8 mouse cellular contexts compared by ENCODE assay signal in the genomic region with DNA sequence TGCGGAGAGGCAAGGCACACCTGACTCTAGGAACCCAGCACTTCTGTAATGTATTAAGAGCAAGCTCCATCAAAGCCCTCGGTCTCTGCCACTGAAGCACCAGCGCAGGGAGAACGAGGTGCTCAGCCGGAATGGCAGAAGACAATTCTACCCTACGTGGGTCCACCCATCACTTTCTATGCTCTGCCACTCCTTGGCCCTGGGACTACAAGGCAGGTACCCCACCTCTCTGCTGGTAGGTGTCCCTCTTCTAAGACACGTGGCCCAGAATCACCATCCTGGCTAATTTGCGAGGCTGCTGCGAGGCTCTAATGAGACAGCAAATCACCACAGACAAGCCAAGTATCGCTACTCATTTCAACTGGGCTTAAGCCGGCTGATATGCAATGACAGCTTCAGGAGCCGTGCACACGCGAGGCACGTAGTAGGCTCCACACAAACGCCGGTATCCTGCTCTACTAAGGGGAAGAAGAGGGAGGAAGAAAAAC. TPM values are rescaled to one million over a fixed set of nuclear protein-coding genes. Genes with fewer than 3 reads are reported as not detected.
DNase-seq lines count a peak whose midpoint lies in the region; ATAC-seq and TF ChIP-seq lines count a peak whose summit lies in the region.

No protein-coding gene starts in this region.

- H3K4me2 ChIP-seq in forebrain, postnatal 0 days (ENCODE audit: low read depth), result peak overlapping the region; percentile 79

- peaks cover 10% of the 10 kb centered on the region for H3K4me1 ChIP-seq in liver, adult 2 months (ENCODE audit: control insufficient read depth, insufficient read depth, low read length)
- H3K4me1 ChIP-seq in forebrain, postnatal 0 days (ENCODE audit: insufficient read depth), result peaks cover 31% of the 10 kb centered on the region

- no peak for TF ChIP-seq POLR2A in liver, adult 2 months (IDR thresholded peaks at IDR 0.05; ENCODE audit: extremely low read depth, insufficient read depth, low read length)

- H3K27me3 ChIP-seq in liver, adult 2 months (ENCODE audit: control insufficient read depth, insufficient read depth, low read length), result no peaks in the 10 kb centered on the region
- H3K27me3 ChIP-seq in forebrain, postnatal 0 days (ENCODE audit: insufficient read depth, low read length), result no peaks in the 10 kb centered on the region

- peak; percentile 20 for ATAC-seq in activated CD4-positive, CD25-positive, alpha-beta regulatory T cell, adult 4 months
- no peak for ATAC-seq in forebrain, postnatal 0 days
- ATAC-seq in megakaryocyte, adult 5-6 weeks (ENCODE audit: poor library complexity, severe bottlenecking), result 0 out of 2 replicates have a peak, but pooled peaks have one; percentile 9

- H3K27ac ChIP-seq in liver, adult 2 months (replicated peaks; ENCODE audit: insufficient read depth, low read depth, low read length), result peak overlapping the region; percentile 36
- H3K27ac ChIP-seq in forebrain, postnatal 0 days (ENCODE audit: low read depth, low read length), result peak overlapping the region; percentile 96

- 21% methylated on average over 17 of the region's 17 CpGs for WGBS in liver, adult 2 months
- WGBS in forebrain, postnatal 0 days, result 4% methylated on average over 17 of the region's 17 CpGs

- no peak for TF ChIP-seq CTCF in liver, adult 2 months (IDR thresholded peaks at IDR 0.05; ENCODE audit: low read depth, low read length)
- no peak for TF ChIP-seq CTCF in forebrain, postnatal 0 days (IDR thresholded peaks at IDR 0.05; ENCODE audit: low read depth)

- DNase-seq in liver, adult 2 months (ENCODE audit: extremely low read depth, low read depth, low spot score), result no peak
- no peak for DNase-seq in liver
- DNase-seq in forebrain, postnatal 0 days, result peak; percentile 52
- no peak for DNase-seq in ovary, adult 18-20 months (ENCODE audit: low spot score)
- DNase-seq in right cerebral cortex, postnatal 14 days, result no peak
- DNase-seq in gastrocnemius, adult 8-10 months (ENCODE audit: low spot score in 2 of 2), result no peak

- peak overlapping the region; percentile 74 for H3K4me3 ChIP-seq in liver, adult 2 months (ENCODE audit: insufficient read depth, low read depth, low read length)
- peak overlapping the region; percentile 88 for H3K4me3 ChIP-seq in forebrain, postnatal 0 days (ENCODE audit: low read depth, low read length)

- no peaks in the 10 kb centered on the region for H3K36me3 ChIP-seq in liver, adult 2 months (ENCODE audit: control insufficient read depth, insufficient read depth, low read length)
- no peaks in the 10 kb centered on the region for H3K36me3 ChIP-seq in forebrain, postnatal 0 days (ENCODE audit: insufficient read depth)

- peak overlapping the region; percentile 79 for H3K9ac ChIP-seq in liver, adult 2 months (ENCODE audit: low read depth, low read length)
- H3K9ac ChIP-seq in forebrain, postnatal 0 days, result peak overlapping the region; percentile 90

- peaks cover 17% of the 10 kb centered on the region; the same call in 1 of the 2 replicates for H3K79me2 ChIP-seq in liver, adult 2 months (ENCODE audit: control insufficient read depth, insufficient read depth, low read length)

- H3K9me3 ChIP-seq in forebrain, postnatal 0 days (ENCODE audit: low read length), result no peaks in the 10 kb centered on the region

RNA-seq across cellular contexts. Expression of gene Itpk1, which starts 0.8 kb away (rescaled TPM):
- total RNA-seq in liver, adult 2 months (2014; rRNA removed), result 7.9 and 8.3 TPM in 2 replicates
- 21.0 and 22.8 TPM in 2 replicates for polyA plus RNA-seq in liver, adult 2 months (2012; rRNA removed)
- 10 to 100 TPM; 16.2 to 18.4 TPM for polyA plus RNA-seq in activated CD4-positive, CD25-positive, alpha-beta regulatory T cell, adult 4 months (2017; shearing (Covaris generic))
- 47.5 and 66.5 TPM in 2 replicates for total RNA-seq in forebrain, postnatal 0 days (2014; rRNA removed)
- polyA plus RNA-seq in forebrain, postnatal 0 days (2015; fragmentation: Nextera tagmentation; extraction: Ambion mirVana), result 47.6 and 50.8 TPM in 2 replicates
- total RNA-seq in megakaryocyte, adult 5-6 weeks (2015), result 10.4 and 10.7 TPM in 2 replicates
- 14.0 and 16.6 TPM in 2 replicates for total RNA-seq in megakaryocyte, adult 5-6 weeks (2017)
- total RNA-seq in gastrocnemius, adult 8-10 months (2022), result 10 to 100 TPM in 1 of 4 experiments, 1 to 10 TPM in 3; 5.7 to 10.4 (median 8.2) TPM

RNA-seq across cellular contexts. Expression of gene Moap1, which starts 39.5 kb away (rescaled TPM):
- total RNA-seq in liver, adult 2 months (2014; rRNA removed), result 0.54 and 1.0 TPM in 2 replicates
- polyA plus RNA-seq in liver, adult 2 months (2012; rRNA removed), result 0.15 and 0.37 TPM in 2 replicates
- polyA plus RNA-seq in activated CD4-positive, CD25-positive, alpha-beta regulatory T cell, adult 4 months (2017; shearing (Covaris generic)), result 1 to 10 TPM; 6.5 to 8.3 TPM
- 35.0 and 47.2 TPM in 2 replicates for total RNA-seq in forebrain, postnatal 0 days (2014; rRNA removed)
- 53.4 and 61.4 TPM in 2 replicates for polyA plus RNA-seq in forebrain, postnatal 0 days (2015; fragmentation: Nextera tagmentation; extraction: Ambion mirVana)
- 7.1 and 10.4 TPM in 2 replicates for total RNA-seq in megakaryocyte, adult 5-6 weeks (2015)
- total RNA-seq in megakaryocyte, adult 5-6 weeks (2017), result 9.9 and 12.2 TPM in 2 replicates
- 1 to 10 TPM; 3.8 to 4.7 (median 4.2) TPM for total RNA-seq in gastrocnemius, adult 8-10 months (2022)

RNA-seq across cellular contexts. Expression of gene Tmem251, which starts 39.6 kb away (rescaled TPM):
- 1.8 and 2.0 TPM in 2 replicates for total RNA-seq in liver, adult 2 months (2014; rRNA removed)
- 1.2 and 1.6 TPM in 2 replicates for polyA plus RNA-seq in liver, adult 2 months (2012; rRNA removed)
- 10 to 100 TPM in 1 of 2 experiments, 1 to 10 TPM in 1; 8.5 to 10.1 TPM for polyA plus RNA-seq in activated CD4-positive, CD25-positive, alpha-beta regulatory T cell, adult 4 months (2017; shearing (Covaris generic))
- 5.7 and 6.0 TPM in 2 replicates for total RNA-seq in forebrain, postnatal 0 days (2014; rRNA removed)
- polyA plus RNA-seq in forebrain, postnatal 0 days (2015; fragmentation: Nextera tagmentation; extraction: Ambion mirVana), result 12.9 and 13.1 TPM in 2 replicates
- 13.4 and 13.9 TPM in 2 replicates for total RNA-seq in megakaryocyte, adult 5-6 weeks (2015)
- 9.7 and 11.4 TPM in 2 replicates for total RNA-seq in megakaryocyte, adult 5-6 weeks (2017)
- total RNA-seq in gastrocnemius, adult 8-10 months (2022), result 1 to 10 TPM; 2.3 to 4.2 (median 2.5) TPM

RNA-seq across cellular contexts. Expression of gene Gm28051, which starts 53.6 kb away (rescaled TPM):
- total RNA-seq in liver, adult 2 months (2014; rRNA removed), result not detected in 2 replicates
- not detected in 2 replicates for polyA plus RNA-seq in liver, adult 2 months (2012; rRNA removed)
- not detected for polyA plus RNA-seq in activated CD4-positive, CD25-positive, alpha-beta regulatory T cell, adult 4 months (2017; shearing (Covaris generic))
- total RNA-seq in forebrain, postnatal 0 days (2014; rRNA removed), result not detected in 2 replicates
- polyA plus RNA-seq in forebrain, postnatal 0 days (2015; fragmentation: Nextera tagmentation; extraction: Ambion mirVana), result not detected in 2 replicates
- not detected in 2 replicates for total RNA-seq in megakaryocyte, adult 5-6 weeks (2015)
- total RNA-seq in megakaryocyte, adult 5-6 weeks (2017), result not detected in 2 replicates
- not detected for total RNA-seq in gastrocnemius, adult 8-10 months (2022)

RNA-seq across cellular contexts. Expression of gene Gon7, which starts 53.6 kb away (rescaled TPM):
- 5.0 and 5.6 TPM in 2 replicates for total RNA-seq in liver, adult 2 months (2014; rRNA removed)
- polyA plus RNA-seq in liver, adult 2 months (2012; rRNA removed), result 11.3 and 11.5 TPM in 2 replicates
- polyA plus RNA-seq in activated CD4-positive, CD25-positive, alpha-beta regulatory T cell, adult 4 months (2017; shearing (Covaris generic)), result 10 to 100 TPM; 28.3 to 29.3 TPM
- total RNA-seq in forebrain, postnatal 0 days (2014; rRNA removed), result 27.1 and 27.7 TPM in 2 replicates
- polyA plus RNA-seq in forebrain, postnatal 0 days (2015; fragmentation: Nextera tagmentation; extraction: Ambion mirVana), result 36.1 and 41.7 TPM in 2 replicates
- 22.2 and 26.1 TPM in 2 replicates for total RNA-seq in megakaryocyte, adult 5-6 weeks (2015)
- 14.0 and 29.9 TPM in 2 replicates for total RNA-seq in megakaryocyte, adult 5-6 weeks (2017)
- 10 to 100 TPM; 10.3 to 12.0 (median 10.9) TPM for total RNA-seq in gastrocnemius, adult 8-10 months (2022)
